Comparison of ENCODE assay signal across 8 mouse cellular contexts in genomic region chr5:90364526-90364925, GRCm38 (mm10). TPM values are rescaled to one million over a fixed set of nuclear protein-coding genes. Genes with fewer than 3 reads are reported as not detected.
DNase-seq lines count a peak whose midpoint lies in the region; ATAC-seq lines count a peak whose summit lies in the region.

No protein-coding gene starts in this region.

- peaks cover 22% of the 10 kb centered on the region for H3K4me1 ChIP-seq in embryonic facial prominence, embryonic 13.5 days
- 0 out of 2 replicates have a peak, but pooled peaks cover 5% of the 10 kb centered on the region for H3K4me1 ChIP-seq in limb, embryonic 11.5 days (ENCODE audit: control insufficient read depth, insufficient read depth, low read length)
- H3K4me1 ChIP-seq in midbrain, embryonic 13.5 days (replicated peaks) = peaks cover 40% of the 10 kb centered on the region

- no peak for ATAC-seq in embryonic facial prominence, embryonic 13.5 days (ENCODE audit: insufficient number of reproducible peaks, insufficient read depth, low FRiP score, low TSS enrichment, low read depth)
- no peak for ATAC-seq in limb, embryonic 11.5 days (ENCODE audit: insufficient number of reproducible peaks, low FRiP score, low TSS enrichment, low read depth)
- no peak for ATAC-seq in midbrain, embryonic 13.5 days

- peak overlapping the region; percentile 93 for H3K4me3 ChIP-seq in embryonic facial prominence, embryonic 13.5 days
- peak overlapping the region; percentile 92 for H3K4me3 ChIP-seq in limb, embryonic 11.5 days (ENCODE audit: low read depth, low read length)
- H3K4me3 ChIP-seq in midbrain, embryonic 13.5 days (replicated peaks) = peak overlapping the region; percentile 91

- H3K9ac ChIP-seq in embryonic facial prominence, embryonic 13.5 days = peak overlapping the region; percentile 97
- peak overlapping the region; percentile 95 for H3K9ac ChIP-seq in limb, embryonic 11.5 days (ENCODE audit: low read length)
- H3K9ac ChIP-seq in midbrain, embryonic 13.5 days (replicated peaks) = peak overlapping the region; percentile 97

- H3K27ac ChIP-seq in embryonic facial prominence, embryonic 13.5 days = no peak overlapping the region
- no peak overlapping the region for H3K27ac ChIP-seq in limb, embryonic 11.5 days (replicated peaks; ENCODE audit: low read depth, low read length)
- no peak overlapping the region for H3K27ac ChIP-seq in midbrain, embryonic 13.5 days

- 2% methylated on average over 6 of the region's 6 CpGs for whole genome bisulfite sequencing in embryonic facial prominence, embryonic 13.5 days
- 8% methylated on average over 6 of the region's 6 CpGs for WGBS in limb, embryonic 11.5 days
- WGBS in midbrain, embryonic 13.5 days = 4% methylated on average over 6 of the region's 6 CpGs

- no peaks in the 10 kb centered on the region for H3K9me3 ChIP-seq in embryonic facial prominence, embryonic 13.5 days
- no peaks in the 10 kb centered on the region for H3K9me3 ChIP-seq in limb, embryonic 11.5 days (ENCODE audit: control insufficient read depth, low read length)
- no peaks in the 10 kb centered on the region for H3K9me3 ChIP-seq in midbrain, embryonic 13.5 days

- no peaks in the 10 kb centered on the region for H3K27me3 ChIP-seq in embryonic facial prominence, embryonic 13.5 days
- no peaks in the 10 kb centered on the region for H3K27me3 ChIP-seq in limb, embryonic 11.5 days (ENCODE audit: control insufficient read depth, insufficient read depth, low read length)
- no peaks in the 10 kb centered on the region for H3K27me3 ChIP-seq in midbrain, embryonic 13.5 days

- peak overlapping the region; percentile 64 for H3K4me2 ChIP-seq in embryonic facial prominence, embryonic 13.5 days
- peak overlapping the region; percentile 69 for H3K4me2 ChIP-seq in limb, embryonic 11.5 days (ENCODE audit: low read depth, severe bottlenecking)
- peak overlapping the region; percentile 84 for H3K4me2 ChIP-seq in midbrain, embryonic 13.5 days (replicated peaks)

- H3K36me3 ChIP-seq in embryonic facial prominence, embryonic 13.5 days = peaks cover 7% of the 10 kb centered on the region
- no peaks in the 10 kb centered on the region for H3K36me3 ChIP-seq in limb, embryonic 11.5 days (ENCODE audit: control insufficient read depth, insufficient read depth, low read length)
- H3K36me3 ChIP-seq in midbrain, embryonic 13.5 days = no peaks in the 10 kb centered on the region; the same call in 1 of the 2 replicates

- peak; percentile 93 for DNase-seq in 416B (ENCODE audit: low read depth)
- DNase-seq in adrenal gland, adult 2 months = peak; percentile 74
- DNase-seq in heart, adult 8-10 months (ENCODE audit: low spot score) = peak; percentile 80
- DNase-seq in kidney, adult 8-10 months = peak; percentile 82 to 88
- peak; percentile 60 for DNase-seq in limb, embryonic 11.5 days (ENCODE audit: low spot score)
- DNase-seq in spleen, postnatal 36 days (ENCODE audit: low spot score in 2 of 2) = peak; percentile 60 to 80

RNA-seq across cellular contexts. Expression of gene Ankrd17, which starts 1.9 kb away (rescaled TPM):
- total RNA-seq in adrenal gland, adult 2 months (2021) = 100 to 1,000 TPM in 1 of 2 experiments, 10 to 100 TPM in 1; 68.6 to 108 TPM
- 12.0 and 14.5 TPM in 2 replicates for polyA plus RNA-seq in adrenal gland, adult 2 months (2012; rRNA removed)
- 31.5 and 33.0 TPM in 2 replicates for polyA plus RNA-seq in embryonic facial prominence, embryonic 13.5 days (2015; fragmentation: Nextera tagmentation; extraction: Ambion mirVana)
- 10 to 100 TPM; 59.6 to 66.5 (median 64.5) TPM for total RNA-seq in heart, adult 8-10 months (2022)
- polyA plus RNA-seq in limb, embryonic 11.5 days (2014; fragmentation: Nextera tagmentation; extraction: Ambion mirVana) = 29.2 and 33.3 TPM in 2 replicates
- 31.5 and 32.2 TPM in 2 replicates for polyA plus RNA-seq in midbrain, embryonic 13.5 days (2015; fragmentation: Nextera tagmentation; extraction: Ambion mirVana)

RNA-seq across cellular contexts. Expression of gene Gm9958, which starts 2.5 kb away (rescaled TPM):
- total RNA-seq in adrenal gland, adult 2 months (2021) = 1 to 10 TPM; 2.3 to 3.0 TPM
- polyA plus RNA-seq in adrenal gland, adult 2 months (2012; rRNA removed) = 0.66 and 1.1 TPM in 2 replicates
- 8.8 TPM in 2 replicates for polyA plus RNA-seq in embryonic facial prominence, embryonic 13.5 days (2015; fragmentation: Nextera tagmentation; extraction: Ambion mirVana)
- total RNA-seq in heart, adult 8-10 months (2022) = under 1 TPM; 0.43 to 1.00 (median 0.73) TPM
- 4.9 and 8.8 TPM in 2 replicates for polyA plus RNA-seq in limb, embryonic 11.5 days (2014; fragmentation: Nextera tagmentation; extraction: Ambion mirVana)
- 6.5 and 6.9 TPM in 2 replicates for polyA plus RNA-seq in midbrain, embryonic 13.5 days (2015; fragmentation: Nextera tagmentation; extraction: Ambion mirVana)
